15 mouse cellular contexts compared by ENCODE assay signal in the genomic region with DNA sequence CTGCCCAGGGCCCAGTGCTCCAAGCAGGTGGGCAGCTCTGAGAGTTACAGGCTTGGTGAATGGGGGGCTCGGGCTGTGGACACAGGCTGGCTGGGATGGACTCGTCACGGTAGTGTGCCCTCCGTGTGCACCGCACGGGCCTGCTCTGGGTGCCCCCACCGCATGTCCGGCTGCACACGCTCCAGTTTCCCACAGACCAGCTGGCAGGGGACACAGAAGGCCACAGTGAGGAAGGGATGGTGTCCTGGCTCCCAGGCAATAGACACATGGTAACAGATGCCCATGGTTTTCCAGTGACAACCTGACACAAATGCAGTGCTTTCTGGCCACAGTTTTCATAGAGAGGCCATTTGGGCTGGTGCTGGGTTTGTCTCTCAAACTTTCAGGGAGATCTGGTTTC.
"Had no signal": no experiment of that assay in that cellular context is flagged by ENCODE, and none has a peak within 500 bp of the region (broad histone marks: within the 10 kb centered on the region; RNA-seq: fewer than 3 reads in every experiment).

No protein-coding gene starts in this region.

- H3K9ac ChIP-seq: limb, embryonic 15.5 days; liver, embryonic 12.5 days; lung, embryonic 14.5 days; midbrain, embryonic 15.5 days; neural tube, embryonic 13.5 days had no signal

- H3K36me3 ChIP-seq: limb, embryonic 15.5 days; liver, embryonic 12.5 days; midbrain, embryonic 15.5 days; neural tube, embryonic 13.5 days had no signal

- H3K27ac ChIP-seq: kidney, postnatal 0 days; limb, embryonic 15.5 days; liver, embryonic 12.5 days; midbrain, embryonic 15.5 days; neural tube, embryonic 13.5 days had no signal

- H3K4me2 ChIP-seq: limb, embryonic 15.5 days; liver, embryonic 12.5 days; lung, embryonic 14.5 days; midbrain, embryonic 15.5 days; neural tube, embryonic 13.5 days had no signal

- H3K4me3 ChIP-seq: limb, embryonic 15.5 days; liver, embryonic 12.5 days; midbrain, embryonic 15.5 days; neural tube, embryonic 13.5 days had no signal

- DNase-seq: kidney, adult 9 months; kidney, postnatal 36 days; layer of hippocampus, adult 9-11 months; layer of hippocampus, postnatal 36 days; lung, embryonic 14.5 days; lung, postnatal 10 days; lung, postnatal 4 days; retina, postnatal 1 day; right cerebral cortex, postnatal 14 days; thymus, postnatal 36 days had no signal

- H3K9me3 ChIP-seq: limb, embryonic 15.5 days; liver, embryonic 12.5 days; midbrain, embryonic 15.5 days; neural tube, embryonic 13.5 days had no signal

- H3K4me1 ChIP-seq: liver, embryonic 12.5 days had no signal

- H3K27me3 ChIP-seq: limb, embryonic 15.5 days; liver, embryonic 12.5 days; midbrain, embryonic 15.5 days; neural tube, embryonic 13.5 days had no signal

- ATAC-seq: liver, embryonic 12.5 days; midbrain, embryonic 15.5 days had no signal
